Mouse (Mus musculus): ENCODE results near the gene Reps2.

DNA sequence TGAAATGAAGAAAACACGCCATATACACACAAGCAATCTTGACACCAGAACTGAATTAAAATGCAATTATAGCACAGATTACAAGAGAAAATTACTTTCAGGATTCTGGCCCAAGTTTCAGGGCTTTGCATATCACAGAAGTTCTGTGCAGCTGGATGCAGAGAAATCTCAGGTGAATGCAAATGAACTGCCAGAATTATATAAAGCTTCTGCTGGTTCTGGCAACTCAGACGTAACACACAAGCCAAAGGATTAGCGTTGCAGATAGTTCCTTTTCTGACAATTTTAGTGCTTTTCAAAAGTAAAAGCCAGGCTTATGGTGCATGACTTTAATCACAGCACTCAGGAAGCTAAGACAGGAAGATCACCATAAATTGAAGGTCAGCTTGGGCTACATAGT lies 62.9 kb downstream of the Reps2 start:
- no peak for TF ChIP-seq EP300 (IDR thresholded peaks at IDR 0.05; ENCODE audit: insufficient read depth, low read depth, low read length)
- no peak for TF ChIP-seq CTCF (IDR thresholded peaks at IDR 0.05; ENCODE audit: low read depth, low read length)
